Mouse (Mus musculus) limb, embryonic 13.5 days (tissue): Measurements from ENCODE around the gene Dgka. TPM values are rescaled to one million over a fixed set of nuclear protein-coding genes. Genes with fewer than 3 reads are reported as not detected.

Experiments
- ATAC-seq: fragments of 200-750 bp; cut with Nextera tagmentation; 2 replicates; pipeline ENCODE4 v1.8.0; 2017; ENCODE audit warnings: low read depth, moderate number of reproducible peaks, moderate TSS enrichment; ENCODE audit not compliant: low FRiP score
- H3K27ac ChIP-seq: fragments of 300-500 bp; sonication (generic); 2 replicates; pipeline ENCODE4 v1.5.1; 2015; ENCODE audit warnings: inconsistent platforms, mild to moderate bottlenecking, moderate library complexity
- H3K27me3 ChIP-seq: fragments of 300-500 bp; sonication (generic); 2 replicates; pipeline ENCODE4 v1.6.1; 2015; ENCODE audit warnings: mild to moderate bottlenecking, inconsistent platforms
- H3K36me3 ChIP-seq: fragments of 300-500 bp; sonication (generic); 2 replicates; pipeline ENCODE4 v1.6.1; 2015; ENCODE audit warnings: inconsistent platforms, mild to moderate bottlenecking, moderate library complexity
- H3K4me1 ChIP-seq: fragments of 300-500 bp; sonication (generic); 2 replicates; pipeline ENCODE4 v1.6.1; 2015; ENCODE audit warnings: inconsistent platforms
- H3K4me2 ChIP-seq: fragments of 300-500 bp; sonication (generic); replicated peaks from 2 replicates; pipeline ENCODE4 v1.6.1; 2015; ENCODE audit warnings: inconsistent platforms, mild to moderate bottlenecking, moderate library complexity
- H3K4me3 ChIP-seq: fragments of 300-500 bp; sonication (generic); 2 replicates; pipeline ENCODE4 v1.5.1; 2015; ENCODE audit warnings: moderate library complexity, mild to moderate bottlenecking, inconsistent platforms
- H3K9ac ChIP-seq: fragments of 300-500 bp; sonication (generic); 2 replicates; pipeline ENCODE4 v1.6.1; 2015; ENCODE audit warnings: mild to moderate bottlenecking, inconsistent platforms
- H3K9me3 ChIP-seq: fragments of 300-500 bp; sonication (generic); 2 replicates; pipeline ENCODE4 v1.6.1; 2016; ENCODE audit warnings: inconsistent platforms
- WGBS: fragments of 180-500 bp; shearing (Covaris S2); methylation state at CpG from one replicate; pipeline ENCODE4 v1.1.7; 2015; 5-methylcytosine and 5-hydroxymethylcytosine counted together
- polyA plus RNA-seq: library from polyadenylated mRNA; unstranded; fragments of >200 nt; fragmentation: Nextera tagmentation; extraction: Ambion mirVana; gene quantifications from 2 replicates; pipeline ENCODE4 v1.2.1, GENCODE M21; 2015

Dgka gene
- polyA plus RNA-seq, 1 experiment from 2014 or later = 12.1 TPM

GRCm38 (mm10) chr10:128695992-128696807 is 48.5 kb downstream of the Dgka start, which contains the start of gene Rab5b:
Rab5b (minus strand) TSS chr10:128696264.
- H3K4me1 ChIP-seq = peaks cover 10% of the 10 kb centered on the region
- H3K27me3 ChIP-seq = no peaks in the 10 kb centered on the region
- WGBS = 1% methylated on average over 40 of the region's 40 CpGs
- no peaks in the 10 kb centered on the region for H3K9me3 ChIP-seq
- peak within 1 kb of the TSS; percentile 98 for H3K27ac ChIP-seq
- H3K9ac ChIP-seq = peak within 1 kb of the TSS; percentile 96
- peak within 1 kb of the TSS; percentile 75 for H3K4me2 ChIP-seq
- peaks cover 36% of the 10 kb centered on the region for H3K36me3 ChIP-seq
- peak within 1 kb of the TSS; percentile 95 for H3K4me3 ChIP-seq
- peak; percentile 98 for ATAC-seq

DNA sequence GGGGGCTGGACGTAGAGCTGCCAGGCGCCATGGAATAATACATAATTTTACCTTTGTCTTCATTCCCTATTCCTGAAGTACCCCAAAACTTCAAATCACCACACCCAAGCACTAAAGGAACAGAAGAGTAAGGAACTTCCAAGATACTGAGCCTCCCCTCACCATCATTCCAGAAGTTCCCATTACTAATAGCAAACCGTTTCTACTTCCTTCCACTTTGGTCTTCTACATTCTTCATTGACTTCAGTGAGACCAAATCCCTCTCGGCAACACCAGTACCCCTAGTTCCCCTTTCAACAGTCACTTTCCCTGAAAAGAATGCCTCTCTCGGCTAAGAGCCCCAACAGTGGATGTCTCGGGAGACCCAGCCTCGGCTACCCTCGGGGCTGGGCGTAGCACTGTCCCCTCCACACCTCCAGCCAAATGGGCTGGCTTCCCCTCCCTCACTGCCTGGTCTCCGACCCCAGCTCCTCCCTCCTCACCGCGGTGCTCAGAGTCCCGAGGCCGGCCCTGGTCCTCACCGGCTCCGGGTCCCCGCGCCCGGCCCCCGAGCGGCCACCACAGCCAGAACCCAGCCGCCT is 49.2 kb downstream of the Dgka start:
- WGBS = 2% methylated on average over 22 of the region's 22 CpGs
- no peak for ATAC-seq

GRCm38 (mm10) chr10:128674469-128675008 is 70.1 kb downstream of the Dgka start:
- Histone ChIP-seq H3K4me1 (peaks cover 16% of the 10 kb centered on the region), H3K9ac (peak overlapping the region; percentile 72), H3K27me3 (no peaks in the 10 kb centered on the region), H3K4me2 (peak overlapping the region; percentile 89), H3K4me3 (peak overlapping the region; percentile 67), H3K9me3 (no peaks in the 10 kb centered on the region), H3K27ac (peak overlapping the region; percentile 48; the same call in 1 of the 2 replicates), H3K36me3 (peaks cover 28% of the 10 kb centered on the region)
- 3% methylated on average over 9 of the region's 9 CpGs for WGBS
- ATAC-seq = no peak

More for the DNA sequence above, 49.2 kb downstream of the Dgka start:
- H3K9me3 ChIP-seq = no peaks in the 10 kb centered on the region
- peak overlapping the region; percentile 75 for H3K4me2 ChIP-seq
- peak overlapping the region; percentile 98 for H3K27ac ChIP-seq
- peak overlapping the region; percentile 95 for H3K4me3 ChIP-seq
- peaks cover 29% of the 10 kb centered on the region for H3K36me3 ChIP-seq
- no peaks in the 10 kb centered on the region for H3K27me3 ChIP-seq
- H3K9ac ChIP-seq = peak overlapping the region; percentile 96
- H3K4me1 ChIP-seq = peaks cover 10% of the 10 kb centered on the region

GRCm38 (mm10) chr10:128673763-128674468 is 70.7 kb downstream of the Dgka start, which contains the start of gene Suox:
Suox (minus strand) TSS chr10:128674073.
- Histone ChIP-seq H3K4me2 (peak within 1 kb of the TSS; percentile 89), H3K36me3 (peaks cover 22% of the 10 kb centered on the region), H3K27me3 (no peaks in the 10 kb centered on the region), H3K9me3 (no peaks in the 10 kb centered on the region), H3K9ac (peak within 1 kb of the TSS; percentile 72), H3K4me1 (peaks cover 19% of the 10 kb centered on the region), H3K27ac (peak within 1 kb of the TSS; percentile 48; the same call in 1 of the 2 replicates), H3K4me3 (peak within 1 kb of the TSS; percentile 67)
- WGBS = under 1% methylated on average over 60 of the region's 60 CpGs
- peak; percentile 92 for ATAC-seq

GRCm38 (mm10) chr10:128671148-128671547 is 73.5 kb downstream of the Dgka start:
- peaks cover 28% of the 10 kb centered on the region for H3K4me1 ChIP-seq
- ATAC-seq = no peak
- no peak overlapping the region for H3K4me3 ChIP-seq
- no peak overlapping the region for H3K27ac ChIP-seq
- no peak overlapping the region for H3K9ac ChIP-seq
- 93% methylated on average over 9 of the region's 9 CpGs for WGBS
- H3K36me3 ChIP-seq = peaks cover 19% of the 10 kb centered on the region
- H3K27me3 ChIP-seq = no peaks in the 10 kb centered on the region
- H3K9me3 ChIP-seq = no peaks in the 10 kb centered on the region
- H3K4me2 ChIP-seq = no peak overlapping the region

Other genes with a start within 250 kb of the Dgka start
- 4.7 and 5.0 TPM in 2 replicates for gene Myl6b, start 246.2 kb downstream of the Dgka start, polyA plus RNA-seq
- 24.0 and 28.0 TPM in 2 replicates for gene Esyt1, start 219.0 kb downstream of the Dgka start, polyA plus RNA-seq
- gene Zc3h10, start 197.1 kb downstream of the Dgka start, polyA plus RNA-seq = 16.4 and 17.3 TPM in 2 replicates
- gene Rpl41, start 195.6 kb downstream of the Dgka start, polyA plus RNA-seq = 3,677 and 3,933 TPM in 2 replicates
- gene Pa2g4, start 178.9 kb downstream of the Dgka start, polyA plus RNA-seq = 198 and 200 TPM in 2 replicates
- gene Erbb3, start 155.2 kb downstream of the Dgka start, polyA plus RNA-seq = 14.5 and 17.5 TPM in 2 replicates
- gene Rps26, start 118.1 kb downstream of the Dgka start, polyA plus RNA-seq = 752 and 768 TPM in 2 replicates
- gene Ikzf4, start 98.9 kb downstream of the Dgka start, polyA plus RNA-seq = 5.1 and 5.2 TPM in 2 replicates
- 22.0 TPM in 2 replicates for gene Suox, start 70.8 kb downstream of the Dgka start, polyA plus RNA-seq
- 83.5 and 87.5 TPM in 2 replicates for gene Rab5b, start 48.6 kb downstream of the Dgka start, polyA plus RNA-seq
- gene Pmel, start 40.7 kb downstream of the Dgka start, polyA plus RNA-seq = 2.2 and 2.3 TPM in 2 replicates
- 132 and 134 TPM in 2 replicates for gene Cdk2, start 39.8 kb downstream of the Dgka start, polyA plus RNA-seq
- 44.0 and 47.9 TPM in 2 replicates for gene Pym1, start 3.0 kb upstream of the Dgka start, polyA plus RNA-seq
- 0.56 and 0.78 TPM in 2 replicates for gene Mmp19, start 46.1 kb upstream of the Dgka start, polyA plus RNA-seq
- gene Dnajc14, start 59.2 kb upstream of the Dgka start, polyA plus RNA-seq = 58.8 and 66.8 TPM in 2 replicates
- gene Tmem198b, start 59.5 kb upstream of the Dgka start, polyA plus RNA-seq = 25.3 and 27.1 TPM in 2 replicates
- 224 and 240 TPM in 2 replicates for gene Sarnp, start 72.5 kb upstream of the Dgka start, polyA plus RNA-seq
- gene Ormdl2, start 76.8 kb upstream of the Dgka start, polyA plus RNA-seq = 30.2 and 34.0 TPM in 2 replicates
- 12.5 and 13.1 TPM in 2 replicates for gene Gdf11, start 146.9 kb upstream of the Dgka start, polyA plus RNA-seq
- gene Cd63, start 156.1 kb upstream of the Dgka start, polyA plus RNA-seq = 820 and 839 TPM in 2 replicates
- gene Rdh5, start 178.0 kb upstream of the Dgka start, polyA plus RNA-seq = 12.2 and 12.9 TPM in 2 replicates
- 225 and 240 TPM in 2 replicates for gene Bloc1s1, start 179.2 kb upstream of the Dgka start, polyA plus RNA-seq
- gene Itga7, start 189.0 kb upstream of the Dgka start, polyA plus RNA-seq = 4.8 and 5.5 TPM in 2 replicates
- gene Mettl7b, start 216.1 kb upstream of the Dgka start, polyA plus RNA-seq = 0.19 TPM in 1 of 2 replicates, not detected in the other
- gene Olfr9, start 244.6 kb upstream of the Dgka start, polyA plus RNA-seq = not detected in 2 replicates